Mouse (Mus musculus) MEL (cell line): Measurements from ENCODE around the gene Parm1. TPM values are rescaled to one million over a fixed set of nuclear protein-coding genes. Genes with fewer than 3 reads are reported as not detected.

Experiments used
- DNase-seq: peaks from one replicate; pipeline ENCODE4 v3.0.0; 2011; ENCODE audit warnings: low read depth, low spot score
- H3K27ac ChIP-seq: 2 replicates; pipeline ENCODE4 v1.5.1; 2012; ENCODE audit warnings: low read depth, mild to moderate bottlenecking, control low read depth, low read length, moderate library complexity; ENCODE audit not compliant: control insufficient read depth
- H3K27me3 ChIP-seq, 2 experiments: fragments of 150-350 bp in 1 of 2; sonication (generic) in 1 of 2; 2 replicates each; pipeline ENCODE4 v1.6.1; 2012; ENCODE audit warnings: low read length in 2 of 2, mild to moderate bottlenecking in 2 of 2, improper control_type of control experiment in 1 of 2, moderate library complexity in 1 of 2; ENCODE audit not compliant: insufficient read depth in 2 of 2, control insufficient read depth in 1 of 2
- H3K36me3 ChIP-seq, 2 experiments: 2 replicates each; pipeline ENCODE4 v1.6.1; 2012 to 2014; ENCODE audit warnings: low read length in 2 of 2, improper control_type of control experiment in 1 of 2, inconsistent platforms in 1 of 2, mild to moderate bottlenecking in 1 of 2; ENCODE audit not compliant: insufficient read depth in 2 of 2, control insufficient read depth in 1 of 2
- H3K4me1 ChIP-seq, 2 experiments: fragments of 150-350 bp in 1 of 2; sonication (generic) in 1 of 2; 2 replicates each; pipeline ENCODE4 v1.6.1; 2012; ENCODE audit warnings: low read length in 2 of 2, improper control_type of control experiment in 1 of 2, mild to moderate bottlenecking in 1 of 2; ENCODE audit not compliant: insufficient read depth in 2 of 2, control insufficient read depth in 1 of 2
- H3K4me3 ChIP-seq, 2 experiments: fragments of 150-350 bp in 1 of 2; sonication (generic) in 1 of 2; 2 replicates each; pipeline ENCODE4 v1.5.1; 2012; ENCODE audit warnings: low read depth in 2 of 2, low read length in 2 of 2, mild to moderate bottlenecking in 2 of 2, moderate library complexity in 2 of 2, control low read depth in 1 of 2, improper control_type of control experiment in 1 of 2; ENCODE audit not compliant: control insufficient read depth in 1 of 2, insufficient read depth in 1 of 2
- H3K79me2 ChIP-seq: 2 replicates; pipeline ENCODE4 v1.6.1; 2012; ENCODE audit warnings: mild to moderate bottlenecking, low read length, moderate library complexity; ENCODE audit not compliant: control insufficient read depth, poor library complexity, insufficient read depth
- H3K9ac ChIP-seq: 2 replicates; pipeline ENCODE4 v1.6.1; 2012; ENCODE audit warnings: low read depth, mild to moderate bottlenecking, control low read depth, low read length, moderate library complexity; ENCODE audit not compliant: control insufficient read depth, poor library complexity, severe bottlenecking
- H3K9me3 ChIP-seq: fragments of 150-350 bp; sonication (generic); replicated peaks from 2 replicates; pipeline ENCODE4 v1.6.1; 2012; ENCODE audit warnings: mild to moderate bottlenecking, low read length, improper control_type of control experiment, moderate library complexity; ENCODE audit not compliant: insufficient read depth
- CHD1 ChIP-seq: IDR thresholded peaks from 2 replicates; pipeline ENCODE4 v1.6.1; 2012; ENCODE audit warnings: low read depth, mild to moderate bottlenecking, inconsistent platforms, low read length, improper control_type of control experiment
- E2F4 ChIP-seq: IDR thresholded peaks from 2 replicates; pipeline ENCODE4 v1.6.1; 2011; ENCODE audit warnings: low read depth, low read length, improper control_type of control experiment, borderline replicate concordance
- ELF1 ChIP-seq: IDR thresholded peaks from 2 replicates; pipeline ENCODE4 v1.6.1; 2014; ENCODE audit warnings: low read depth, mild to moderate bottlenecking, inconsistent platforms, low read length, improper control_type of control experiment, moderate library complexity
- ETS1 ChIP-seq: IDR thresholded peaks from 2 replicates; pipeline ENCODE4 v1.6.1; 2012; ENCODE audit warnings: low read depth, mild to moderate bottlenecking, inconsistent platforms, low read length, improper control_type of control experiment, moderate library complexity
- GABPA ChIP-seq: IDR thresholded peaks from 2 replicates; pipeline ENCODE4 v1.6.1; 2012; ENCODE audit warnings: low read depth, mild to moderate bottlenecking, inconsistent platforms, low read length, improper control_type of control experiment, moderate library complexity
- KAT2A ChIP-seq: conservative IDR thresholded peaks from 2 replicates; pipeline ENCODE4 v1.6.1; 2012; ENCODE audit warnings: low read depth, low read length, improper control_type of control experiment, inconsistent platforms
- MAFK ChIP-seq: IDR thresholded peaks from 2 replicates; pipeline ENCODE4 v1.6.1; 2011; ENCODE audit warnings: low read depth, mild to moderate bottlenecking, low read length, improper control_type of control experiment, borderline replicate concordance
- MAX ChIP-seq: IDR thresholded peaks from 2 replicates; pipeline ENCODE4 v1.6.1; 2011; ENCODE audit warnings: low read length, improper control_type of control experiment
- MAZ ChIP-seq: IDR thresholded peaks from 2 replicates; pipeline ENCODE4 v1.6.1; 2012; ENCODE audit warnings: low read depth, mild to moderate bottlenecking, inconsistent platforms, low read length, improper control_type of control experiment
- NELFE ChIP-seq: IDR thresholded peaks from 2 replicates; pipeline ENCODE4 v1.6.1; 2011; ENCODE audit warnings: low read depth, low read length, improper control_type of control experiment
- POLR2A ChIP-seq, 2 experiments: IDR thresholded peaks; 2 replicates each; pipeline ENCODE4 v1.6.1; 2011 to 2012; ENCODE audit warnings: low read length in 2 of 2, mild to moderate bottlenecking in 2 of 2, control low read depth in 1 of 2, improper control_type of control experiment in 1 of 2, low read depth in 1 of 2, moderate library complexity in 1 of 2; ENCODE audit not compliant: control insufficient read depth in 1 of 2, insufficient read depth in 1 of 2, poor library complexity in 1 of 2
- POLR2AphosphoS2 ChIP-seq: IDR thresholded peaks from 2 replicates; pipeline ENCODE4 v1.6.1; 2011; ENCODE audit warnings: low read length, improper control_type of control experiment
- POLR2AphosphoS5 ChIP-seq: IDR thresholded peaks from 2 replicates; pipeline ENCODE4 v1.6.1; 2012; ENCODE audit warnings: low read depth, borderline replicate concordance, mild to moderate bottlenecking, inconsistent platforms, low read length, moderate library complexity, mixed read lengths
- RAD21 ChIP-seq: IDR thresholded peaks from 2 replicates; pipeline ENCODE4 v1.6.1; 2011; ENCODE audit warnings: mild to moderate bottlenecking, low read depth, low read length, improper control_type of control experiment
- SIN3A ChIP-seq: IDR thresholded peaks from 2 replicates; pipeline ENCODE4 v1.6.1; 2012; ENCODE audit warnings: low read length, improper control_type of control experiment, inconsistent platforms
- SMC3 ChIP-seq: IDR thresholded peaks from 2 replicates; pipeline ENCODE4 v1.6.1; 2011; ENCODE audit warnings: low read depth, low read length, improper control_type of control experiment
- TAL1 ChIP-seq: IDR thresholded peaks from 2 replicates; pipeline ENCODE4 v1.6.1; 2012; ENCODE audit warnings: mild to moderate bottlenecking, inconsistent platforms, low read length, moderate library complexity, mixed read lengths
- TBP ChIP-seq: IDR thresholded peaks from 2 replicates; pipeline ENCODE4 v1.8.0; 2011; ENCODE audit warnings: low read depth, low read length, improper control_type of control experiment
- USF2 ChIP-seq, 2 experiments: IDR thresholded peaks; 2 replicates each; pipeline ENCODE4 v1.6.1; 2011 to 2012; ENCODE audit warnings: improper control_type of control experiment in 2 of 2, low read length in 2 of 2, borderline replicate concordance in 1 of 2, inconsistent platforms in 1 of 2, low read depth in 1 of 2, mild to moderate bottlenecking in 1 of 2; ENCODE audit not compliant: insufficient read depth in 1 of 2
- ZC3H11A ChIP-seq: IDR thresholded peaks from 2 replicates; pipeline ENCODE4 v1.6.1; 2012; ENCODE audit warnings: low read depth, mild to moderate bottlenecking, inconsistent platforms, low read length, improper control_type of control experiment
- ZKSCAN1 ChIP-seq: IDR thresholded peaks from 2 replicates; pipeline ENCODE4 v1.6.1; 2012; ENCODE audit warnings: low read depth, mild to moderate bottlenecking, inconsistent platforms, low read length, improper control_type of control experiment, moderate library complexity
- ZMIZ1 ChIP-seq: IDR thresholded peaks from 2 replicates; pipeline ENCODE4 v1.6.1; 2012; ENCODE audit warnings: low read depth, mild to moderate bottlenecking, inconsistent platforms, low read length, improper control_type of control experiment, moderate library complexity
- ZNF384 ChIP-seq: IDR thresholded peaks from 2 replicates; pipeline ENCODE4 v1.6.1; 2012; ENCODE audit warnings: low read depth, mild to moderate bottlenecking, inconsistent platforms, low read length, improper control_type of control experiment
- polyA plus RNA-seq, 2 experiments: library from polyadenylated mRNA; stranded (reverse) in 1 of 2; unstranded in 1 of 2; fragments of >175 nt in 1 of 2; fragments of >200 nt in 1 of 2; gene quantifications; 2 replicates each; pipeline versions ENCODE4 v1.2.1 to v1.2.4; 2012; ENCODE audit warnings: low replicate concordance in 2 of 2, low read depth in 1 of 2; ENCODE audit not compliant: insufficient read length in 2 of 2, insufficient read depth in 1 of 2, missing spikeins in 1 of 2
- total RNA-seq: library from RNA; depleted of rRNA; stranded (reverse); fragments of 300-350 nt; gene quantifications from 2 replicates; pipeline ENCODE4 v1.2.3, GENCODE M21; 2012

Parm1 gene
- total and polyA plus RNA-seq, 3 experiments: 19.1 to 76.1 (median 41.0) TPM

GRCm38 (mm10) chr5:91519521-91519920, 2.1 kb downstream of the Parm1 start:
- H3K79me2 ChIP-seq: peaks cover 44% of the 10 kb centered on the region
- TF ChIP-seq ZC3H11A (no peak), CHD1 (no peak), POLR2A (IDR thresholded peaks at IDR 0.05; ENCODE audit: control insufficient read depth in 1 of 2, insufficient read depth in 1 of 2, low read depth in 1 of 2, low read length in 2 of 2, poor library complexity in 1 of 2) (no peak), NELFE (no peak), SMC3 (no peak), ZNF384 (no peak), RAD21 (no peak), ETS1 (no peak), SIN3A (no peak), E2F4 (no peak), MAZ (no peak), ELF1 (no peak), TAL1 (no peak), POLR2AphosphoS2 (no peak), ZMIZ1 (no peak), POLR2AphosphoS5 (no peak), KAT2A (no peak), TBP (no peak), GABPA (no peak)
- TF ChIP-seq, all 39 proteins: peak for 0
- peak; percentile 31 for DNase-seq
- H3K4me3 ChIP-seq: peak overlapping the region; percentile 48 to 61; a peak in 3 of 4 replicates
- no peaks in the 10 kb centered on the region for H3K9me3 ChIP-seq
- H3K27ac ChIP-seq: no peak overlapping the region
- H3K27me3 ChIP-seq: no peaks in the 10 kb centered on the region
- H3K36me3 ChIP-seq: peaks cover 0 to 21% of the 10 kb centered on the region in 2 experiments; a peak in 3 of 4 replicates
- peaks cover 0 to 8% of the 10 kb centered on the region in 2 experiments; a peak in 2 of 4 replicates for H3K4me1 ChIP-seq
- H3K9ac ChIP-seq: peak overlapping the region; percentile 52

GRCm38 (mm10) chr5:91532748-91533496, 15.5 kb downstream of the Parm1 start:
- no peaks in the 10 kb centered on the region for H3K27me3 ChIP-seq
- TF ChIP-seq SMC3: no peak
- no peak for TF ChIP-seq E2F4
- TF ChIP-seq POLR2AphosphoS5: no peak
- TF ChIP-seq ZKSCAN1: no peak
- no peak for TF ChIP-seq MAFK
- TF ChIP-seq KAT2A: no peak
- TF ChIP-seq POLR2AphosphoS2: no peak
- no peak for TF ChIP-seq MAZ
- no peak for TF ChIP-seq NELFE
- no peak for TF ChIP-seq MAX
- no peak for TF ChIP-seq USF2 (IDR thresholded peaks at IDR 0.05; ENCODE audit: borderline replicate concordance in 1 of 2, insufficient read depth in 1 of 2, low read depth in 1 of 2, low read length in 2 of 2)
- H3K79me2 ChIP-seq: peaks cover 11% of the 10 kb centered on the region
- H3K4me3 ChIP-seq: no peak overlapping the region
- H3K4me1 ChIP-seq: no peaks in the 10 kb centered on the region
- no peak for DNase-seq
- no peak overlapping the region for H3K9ac ChIP-seq
- no peaks in the 10 kb centered on the region for H3K9me3 ChIP-seq
- H3K36me3 ChIP-seq: peaks cover 2% of the 10 kb centered on the region in 2 experiments; a peak in 3 of 4 replicates
- H3K27ac ChIP-seq: no peak overlapping the region
